Mouse (Mus musculus) brain, embryonic 14.5 days (tissue): ENCODE results near the gene Hk1.

Experiments
- CTCF ChIP-seq: fragments of 200-500 bp; IDR thresholded peaks from 2 replicates; pipeline ENCODE4 v1.5.1; 2012; ENCODE audit warnings: inconsistent platforms, mild to moderate bottlenecking, moderate library complexity, borderline replicate concordance; ENCODE audit not compliant: insufficient read depth, insufficient read length; ENCODE audit errors: extremely low read depth
- POLR2A ChIP-seq: fragments of 200-500 bp; IDR thresholded peaks from 2 replicates; pipeline ENCODE4 v1.6.1; 2012; ENCODE audit warnings: mild to moderate bottlenecking, inconsistent platforms, borderline replicate concordance; ENCODE audit not compliant: poor library complexity, insufficient read depth, insufficient read length, severe bottlenecking; ENCODE audit errors: extremely low read depth

GRCm38 (mm10) chr10:62321457-62321856 is 58.3 kb downstream of the Hk1 start:
- TF ChIP-seq CTCF = no peak
- TF ChIP-seq POLR2A = no peak
